Mouse (Mus musculus) heart, adult 2 months (tissue): Measurements from ENCODE around the gene Trarg1.

Source experiments
- CTCF ChIP-seq: fragments of 200-600 bp; IDR thresholded peaks from 2 replicates; pipeline ENCODE4 v1.8.1; 2022; ENCODE audit warnings: antibody characterized with exemption, mild to moderate bottlenecking, moderate library complexity
- POLR2A ChIP-seq: fragments of 200-500 bp; IDR thresholded peaks from 2 replicates; pipeline ENCODE4 v1.6.1; 2011; ENCODE audit warnings: mild to moderate bottlenecking, low read depth, low read length, control low read depth; ENCODE audit not compliant: insufficient read depth

DNA sequence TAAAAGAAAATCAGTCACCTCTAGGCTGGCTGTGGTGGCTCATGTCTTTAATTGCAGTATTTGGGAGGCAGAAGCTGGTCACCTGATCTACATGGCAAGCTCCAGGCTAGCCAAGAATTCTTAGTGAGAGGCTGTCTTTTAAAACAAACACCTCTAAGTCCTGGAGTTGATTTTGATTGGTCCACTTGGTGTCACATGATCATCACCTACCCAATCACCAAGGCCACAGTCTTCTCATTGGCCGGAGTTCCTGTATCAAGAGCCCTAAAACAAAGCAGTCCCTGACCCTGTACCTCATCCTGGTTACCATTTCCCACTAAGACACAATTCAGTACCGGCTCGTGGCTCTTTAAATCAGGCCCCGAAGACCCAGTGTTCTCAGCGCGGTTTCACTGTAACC is 16.2 kb downstream of the Trarg1 start:
- TF ChIP-seq CTCF (no peak), POLR2A (no peak)
